Mouse (Mus musculus): Measurements from ENCODE around the gene Zfp568.
"Not testable (repeated sequence)": the region's sequence is repeated elsewhere in the genome, so short reads cannot be mapped to it uniquely, and the experiment has no call there.

Gene Zfp568

DNA sequence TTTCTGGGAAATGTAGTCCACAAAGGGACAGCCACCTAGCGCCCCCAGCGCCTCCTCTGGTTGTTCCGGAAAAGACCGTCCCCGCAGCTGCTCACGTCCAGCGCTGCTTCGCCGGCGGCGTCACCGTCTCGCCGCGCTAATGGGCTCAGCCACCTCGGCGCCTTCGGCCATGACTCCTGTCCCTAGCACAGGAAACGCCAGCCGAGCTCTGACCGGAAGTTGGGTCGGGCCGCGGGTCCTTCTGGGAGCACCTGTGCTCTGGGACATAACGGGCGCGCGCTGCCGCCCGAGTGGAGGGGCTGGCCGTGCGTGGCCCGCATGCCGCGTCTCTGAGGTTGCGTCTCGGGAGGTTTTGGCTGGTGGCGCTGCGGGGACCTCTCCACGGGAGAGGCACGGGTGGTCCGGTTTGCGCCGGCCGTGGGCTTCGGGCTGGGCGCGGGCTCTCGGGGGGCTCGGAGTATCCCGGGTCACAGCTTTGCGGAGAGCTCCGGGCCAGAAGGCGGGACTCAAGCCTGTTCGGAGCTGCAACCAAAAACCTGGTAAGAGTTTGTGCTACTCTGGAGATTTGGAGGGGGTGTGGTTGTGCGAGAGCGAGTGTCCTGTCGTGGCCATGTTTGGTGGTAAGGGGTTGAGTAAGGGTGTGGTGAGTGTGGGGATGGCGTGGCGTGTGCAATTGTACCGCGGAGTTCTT, at the start of gene Zfp568:
Gene Zfp568 (plus strand): TSS at position 266 of the 691 bp plus-strand sequence.
- peak; percentile 89 for DNase-seq

DNA sequence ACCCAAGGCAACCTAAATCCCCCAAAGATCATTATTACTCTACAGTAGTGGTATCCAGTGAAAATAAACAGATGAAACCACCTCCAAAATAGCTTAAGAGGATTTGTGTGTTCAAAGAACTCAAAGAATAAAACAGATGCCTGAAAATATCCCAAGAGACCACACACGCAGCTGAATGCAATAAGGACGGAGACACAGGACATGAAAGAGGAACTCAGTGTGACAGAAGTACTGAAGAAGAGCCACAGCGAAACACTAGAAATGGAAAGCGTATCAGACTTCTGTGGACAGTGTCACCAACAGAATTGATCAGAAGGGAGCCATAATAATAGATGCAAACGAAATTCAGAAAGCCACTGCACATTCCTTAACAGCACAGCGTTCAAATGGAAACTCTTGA, 44.9 kb upstream of the Zfp568 start:
- no peak for DNase-seq

DNA sequence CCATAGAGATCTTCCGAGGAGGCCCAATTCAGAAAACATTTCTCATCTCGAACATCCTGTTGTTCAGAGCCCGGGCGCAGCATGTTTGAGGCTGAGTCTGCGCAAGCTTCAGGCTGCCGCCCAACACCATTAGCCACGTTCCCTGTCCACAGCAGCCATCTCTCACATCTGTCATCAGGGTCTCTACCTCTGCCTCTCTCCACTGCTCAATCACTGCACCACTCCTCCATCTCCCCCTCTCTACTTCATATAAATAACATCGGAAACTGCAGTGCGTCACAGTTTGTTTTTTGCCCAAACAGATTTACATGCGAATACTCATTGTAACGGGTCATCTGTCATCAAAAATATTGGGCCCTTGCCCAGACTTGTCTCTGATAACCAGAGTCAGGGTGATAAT, 42.7 kb upstream of the Zfp568 start:
- no peak for DNase-seq

DNA sequence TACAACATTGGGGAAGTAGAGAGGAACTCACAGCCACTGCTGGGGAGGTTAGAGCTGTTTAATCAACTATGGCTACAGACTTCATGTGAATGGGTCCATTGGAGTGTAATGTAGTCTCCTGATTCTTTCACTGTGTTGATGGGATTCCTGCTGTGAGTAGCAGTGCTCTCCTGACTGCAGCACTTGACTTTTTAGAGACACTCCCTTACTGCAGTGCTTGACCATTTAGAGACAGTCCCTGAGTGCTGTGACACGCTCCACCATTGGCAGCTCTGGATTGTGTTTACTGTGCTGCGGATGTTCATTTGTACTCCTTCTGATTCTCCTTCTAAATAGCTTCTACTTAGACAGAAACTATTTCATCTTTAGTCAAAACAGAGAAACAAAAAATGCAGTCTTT, 41.0 kb upstream of the Zfp568 start:
- no peak for DNase-seq

DNA sequence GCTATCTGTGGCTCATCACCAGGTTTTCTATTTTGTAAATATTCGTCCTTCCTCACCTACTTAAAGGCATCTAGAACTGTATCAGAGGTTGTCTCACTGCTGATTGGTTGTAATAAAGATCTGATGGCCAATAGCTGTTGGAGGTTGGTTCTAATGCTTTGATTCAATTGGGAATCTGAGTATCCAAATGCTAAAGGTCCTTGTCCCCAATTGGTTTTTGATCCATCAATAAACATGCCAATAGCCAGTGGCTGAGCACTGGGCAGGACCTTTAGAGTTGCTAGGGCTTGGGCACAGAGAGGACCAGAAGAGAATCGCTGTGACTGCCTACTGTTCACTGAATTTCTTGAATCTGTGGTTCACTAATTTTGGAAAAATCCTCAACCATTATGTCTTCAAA, 40.0 kb upstream of the Zfp568 start:
- no peak for DNase-seq

DNA sequence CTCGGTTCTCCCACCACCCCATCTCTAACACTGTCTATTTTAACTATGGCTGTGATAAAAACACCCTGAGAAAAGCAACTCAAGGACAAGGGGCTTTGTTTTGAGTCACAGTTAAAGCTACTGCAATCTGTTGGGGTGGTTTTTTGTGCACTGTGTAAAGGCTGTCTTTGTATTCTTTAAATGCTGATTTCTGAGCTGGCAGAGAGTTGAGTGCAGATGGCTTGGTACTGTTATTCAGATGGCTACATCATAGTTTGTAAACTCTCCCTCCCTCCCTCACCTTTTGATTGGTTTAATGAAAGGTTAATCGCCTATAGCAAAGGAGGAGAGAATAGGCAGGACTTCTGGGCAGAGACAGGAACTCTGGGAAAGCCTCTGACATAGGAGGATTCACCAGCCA, 39.6 kb upstream of the Zfp568 start:
- no peak for DNase-seq

DNA sequence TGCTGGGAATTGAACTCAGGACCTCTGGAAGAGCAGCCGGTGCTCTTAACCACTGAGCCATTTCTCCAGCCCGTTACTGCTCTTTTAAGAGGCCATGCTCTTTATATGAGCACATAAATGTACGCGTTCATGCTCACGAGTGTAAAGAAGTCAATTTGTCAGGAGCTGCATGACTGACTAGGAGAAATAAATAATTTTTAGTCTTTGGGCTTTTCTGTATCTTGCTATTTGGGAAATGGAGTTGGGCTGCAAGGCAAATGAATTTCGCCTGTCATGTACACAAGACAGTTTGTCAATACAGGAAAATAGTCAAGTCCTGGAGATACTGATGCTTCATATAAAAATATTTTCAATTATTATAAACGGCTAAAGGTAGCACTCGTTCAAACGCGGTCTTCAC, 30.7 kb upstream of the Zfp568 start:
- no peak for DNase-seq

DNA sequence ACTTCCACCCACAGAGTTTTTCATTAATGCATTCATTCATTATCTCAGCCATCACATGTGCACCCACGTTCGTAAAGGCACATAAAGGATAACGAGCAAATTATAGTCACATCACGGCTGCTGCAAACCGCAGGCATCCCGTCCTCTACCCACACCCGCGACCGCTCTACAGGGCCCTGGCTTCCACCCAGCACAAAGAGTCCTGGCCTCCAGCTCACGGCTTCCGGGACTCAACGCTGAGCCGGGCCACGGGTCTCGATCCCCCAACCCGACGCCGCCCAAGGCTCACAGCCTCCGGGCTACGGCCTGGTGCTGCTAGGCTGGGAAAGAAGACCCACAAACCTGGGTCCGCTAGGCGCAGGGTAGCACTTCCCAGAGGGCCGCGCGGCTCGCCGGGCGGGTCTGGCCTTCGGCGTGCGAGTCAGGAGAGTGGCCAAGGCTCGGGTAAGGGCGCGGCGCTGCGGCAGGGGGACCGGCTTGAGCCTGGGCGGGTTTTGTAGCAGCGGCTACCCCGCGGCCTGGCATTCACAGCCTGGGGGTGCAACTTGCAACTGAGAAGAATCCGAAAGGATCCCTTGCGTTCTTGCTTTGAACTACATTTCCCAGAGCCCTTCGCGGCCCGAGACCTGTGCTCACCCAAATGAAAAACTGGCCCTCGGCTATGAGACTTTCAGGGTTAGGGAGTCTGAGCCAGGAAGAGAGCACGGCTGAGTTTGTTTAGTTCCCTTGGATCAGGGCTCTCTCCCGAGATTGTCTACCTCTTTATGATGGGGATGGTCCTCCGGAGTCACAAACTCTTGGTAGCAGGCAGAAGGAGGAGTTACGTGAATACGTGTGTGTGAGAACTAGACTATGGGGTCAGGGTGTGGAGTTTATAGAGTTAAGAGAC, 30.0 kb upstream of the Zfp568 start, which contains the start of gene Zfp74:
Gene Zfp74 (minus strand): TSS at position 577 of the 889 bp plus-strand sequence.
- DNase-seq = peak; percentile 69

DNA sequence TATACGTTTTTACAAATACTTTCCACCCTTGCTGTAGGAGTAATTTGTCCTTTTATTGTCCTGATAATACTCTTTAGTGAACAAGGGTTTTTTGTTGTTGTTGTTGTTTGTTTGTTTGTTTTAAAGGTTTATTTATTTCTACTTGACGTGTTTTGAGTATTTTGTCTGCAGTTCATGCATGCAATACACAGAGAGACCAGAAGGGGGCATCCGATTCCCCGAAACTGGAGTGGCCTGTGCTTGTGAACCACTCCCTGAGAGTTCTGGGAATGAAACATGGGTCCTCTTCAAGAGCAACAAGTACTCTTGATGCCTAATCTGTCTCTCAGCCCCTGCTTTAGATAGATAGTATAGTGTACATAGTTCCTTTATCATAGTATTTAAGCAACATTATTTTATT, 29.0 kb upstream of the Zfp568 start:
- DNase-seq = peak; percentile 23

DNA sequence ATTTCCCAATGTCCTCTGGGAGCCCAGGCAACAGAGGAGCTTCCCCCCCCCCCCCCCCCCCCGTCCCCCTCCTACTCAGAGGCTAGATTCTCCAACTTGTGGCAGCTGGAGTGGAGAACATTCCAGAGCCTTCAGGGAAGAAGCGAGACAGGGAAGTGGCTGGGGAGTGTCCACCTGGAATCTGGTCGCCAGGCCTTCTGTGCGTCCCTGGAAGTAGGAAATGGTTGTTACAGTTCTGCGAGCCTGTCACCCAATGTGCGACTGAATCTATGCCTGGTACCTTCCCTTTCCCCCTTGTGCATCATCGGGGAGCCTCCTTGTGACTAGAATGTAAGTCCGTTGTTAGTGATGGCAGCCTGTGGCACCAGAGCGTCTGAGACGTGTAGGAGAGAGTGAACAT, 27.5 kb upstream of the Zfp568 start:
- DNase-seq = peak; percentile 26

DNA sequence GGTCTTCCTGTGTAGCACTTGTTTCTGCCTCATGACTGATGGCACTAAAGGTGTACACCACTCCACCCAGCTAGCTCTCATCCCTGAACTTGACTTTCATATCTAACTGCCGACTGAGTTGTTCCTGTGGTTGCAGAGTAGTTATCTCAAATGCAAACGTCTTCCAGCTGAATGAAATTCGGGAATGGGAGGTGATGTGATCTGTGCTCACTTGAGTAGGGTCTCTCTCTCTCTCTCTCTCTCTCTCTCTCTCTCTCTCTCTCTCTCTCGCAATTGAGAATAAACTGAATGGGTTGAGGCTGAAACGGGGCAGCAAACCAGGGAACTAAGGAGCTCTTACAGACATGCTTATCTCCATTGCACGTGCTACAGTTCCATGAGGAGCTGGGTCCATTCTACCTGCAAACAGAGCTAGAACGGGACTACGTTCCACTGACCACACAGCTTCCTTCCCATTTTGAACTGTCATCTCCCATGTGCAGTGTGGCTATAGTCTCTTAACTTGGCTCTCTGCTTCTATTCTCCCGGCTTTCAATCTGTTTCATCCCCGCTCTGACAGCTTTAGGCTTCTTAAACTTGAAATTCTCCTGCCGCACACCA, 25.5 kb upstream of the Zfp568 start:
- DNase-seq = no peak

DNA sequence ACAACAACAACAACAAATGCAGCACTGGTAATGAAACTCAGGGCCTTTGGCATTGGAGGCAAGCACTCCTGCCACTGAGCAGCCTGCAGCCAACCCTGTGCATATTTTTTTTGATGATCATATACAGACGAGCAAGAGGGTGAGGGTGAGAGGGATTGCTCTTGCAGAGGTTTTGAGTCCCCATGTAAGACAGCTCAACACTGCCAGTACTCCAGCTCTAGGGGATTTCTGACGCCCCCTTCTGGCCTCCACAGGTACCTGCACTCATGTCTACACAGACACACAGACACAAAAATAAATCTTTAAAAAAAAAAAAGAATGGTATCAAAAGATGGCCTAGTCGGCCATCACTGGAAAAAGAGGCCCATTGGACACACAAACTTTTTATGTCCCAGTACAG, 24.8 kb upstream of the Zfp568 start:
- no peak for DNase-seq

DNA sequence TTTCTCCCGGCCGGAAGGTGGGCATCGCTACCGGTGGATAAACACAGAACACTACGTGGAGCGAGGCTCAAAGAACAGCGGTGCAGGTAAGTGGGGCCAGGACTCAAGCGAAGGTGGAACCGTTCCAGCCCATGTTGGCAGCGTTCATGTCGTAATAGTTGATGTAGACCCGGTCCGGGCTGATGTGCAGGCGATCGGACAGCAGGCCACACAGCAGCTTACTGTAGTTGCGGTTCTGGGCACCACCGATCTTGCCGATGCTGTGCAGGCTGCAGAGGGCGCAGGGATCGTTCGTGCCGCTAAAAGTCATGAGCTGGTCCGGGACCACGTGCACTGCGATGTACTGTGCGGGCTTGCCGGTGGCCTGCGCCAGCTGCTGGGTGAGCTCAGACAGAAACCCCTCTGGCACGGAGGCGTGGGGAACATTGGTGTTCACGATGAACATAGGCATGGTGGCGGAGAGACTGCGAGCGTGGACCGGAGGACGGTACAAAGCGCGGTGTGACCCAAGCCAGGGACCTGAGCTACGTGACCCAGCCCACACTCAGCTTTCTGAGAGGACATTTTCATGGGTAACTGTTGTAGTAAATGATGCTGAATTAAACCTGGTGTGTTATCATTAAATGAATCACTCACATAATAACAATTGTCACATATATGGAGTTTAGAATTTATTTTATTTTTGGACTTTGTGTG, 18.5 kb upstream of the Zfp568 start:
- DNase-seq = not testable (repeated sequence)

DNA sequence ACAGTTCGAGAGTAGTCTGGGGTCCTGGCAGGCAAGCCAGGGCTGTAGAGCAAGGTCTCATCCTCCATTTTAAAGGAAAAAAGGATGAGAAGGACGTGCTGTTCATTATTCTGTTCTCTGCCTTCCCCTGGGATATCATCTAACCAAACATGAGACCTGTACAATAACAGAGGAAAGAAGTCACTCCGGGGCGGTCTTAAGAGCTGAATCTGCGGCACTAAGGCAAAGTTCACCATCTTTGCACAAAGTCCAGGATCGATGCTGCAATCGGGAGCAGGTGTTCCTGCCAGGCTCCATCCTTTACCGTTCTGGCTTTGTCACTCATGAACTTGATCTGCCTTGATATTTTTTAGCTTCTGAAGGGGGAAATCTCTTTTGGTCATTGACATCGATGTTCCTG, 13.1 kb upstream of the Zfp568 start:
- DNase-seq = no peak

DNA sequence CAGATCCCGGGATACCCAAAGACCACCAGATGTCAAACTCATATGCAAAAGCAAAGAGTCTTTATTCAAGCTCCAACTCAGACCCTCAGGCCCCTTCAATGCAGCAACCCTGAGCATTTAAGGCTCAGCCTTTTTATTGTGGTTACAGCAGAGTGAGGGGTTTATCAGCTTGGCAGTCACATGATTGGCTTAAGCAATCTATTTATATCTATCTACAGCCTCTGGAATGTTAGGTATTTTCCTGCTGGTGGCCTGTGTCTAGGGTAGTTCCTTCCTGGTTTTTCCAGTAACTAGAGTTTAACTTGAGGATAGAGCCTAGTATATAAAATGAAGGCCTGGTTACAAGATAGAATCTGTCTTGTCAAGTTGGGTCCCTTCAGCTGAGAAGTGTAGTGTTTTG, 3.0 kb upstream of the Zfp568 start:
- no peak for DNase-seq

DNA sequence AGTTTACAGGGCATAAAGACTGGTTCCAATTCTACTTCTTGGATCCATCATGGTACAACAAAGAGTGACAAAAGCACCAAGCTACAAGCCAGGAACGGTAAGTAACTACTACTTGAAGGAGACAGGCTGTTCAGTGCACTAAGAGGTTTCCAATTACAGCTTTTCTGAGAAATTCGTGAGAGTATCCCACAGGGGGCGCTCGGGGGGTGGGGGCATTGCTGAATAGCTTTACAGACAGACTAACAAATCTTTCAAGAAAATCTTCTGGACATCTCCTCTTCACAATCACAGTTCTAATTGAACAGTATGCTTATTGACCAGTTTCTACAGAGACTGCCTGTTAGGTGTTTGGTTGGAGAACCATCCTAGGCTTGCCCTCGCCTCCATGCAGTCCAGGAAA, 2.3 kb upstream of the Zfp568 start:
- no peak for DNase-seq

DNA sequence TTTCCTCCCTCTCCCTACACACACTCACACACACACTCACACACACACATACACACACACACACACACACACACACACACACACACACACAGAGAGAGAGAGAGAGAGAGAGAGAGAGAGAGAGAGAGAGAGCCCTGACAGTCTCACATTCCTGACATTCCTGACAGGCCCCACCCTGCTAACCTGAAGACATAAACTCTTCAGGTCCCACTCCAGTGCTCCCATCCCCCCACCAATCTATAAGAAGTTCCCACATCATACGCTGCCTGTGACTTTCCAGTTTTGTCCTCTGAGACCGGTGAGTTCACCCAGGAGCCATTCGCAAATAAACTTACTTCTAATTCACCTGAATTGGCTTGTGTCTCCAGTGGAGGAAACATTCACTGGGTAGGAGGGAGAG, 1.9 kb upstream of the Zfp568 start:
- no peak for DNase-seq

DNA sequence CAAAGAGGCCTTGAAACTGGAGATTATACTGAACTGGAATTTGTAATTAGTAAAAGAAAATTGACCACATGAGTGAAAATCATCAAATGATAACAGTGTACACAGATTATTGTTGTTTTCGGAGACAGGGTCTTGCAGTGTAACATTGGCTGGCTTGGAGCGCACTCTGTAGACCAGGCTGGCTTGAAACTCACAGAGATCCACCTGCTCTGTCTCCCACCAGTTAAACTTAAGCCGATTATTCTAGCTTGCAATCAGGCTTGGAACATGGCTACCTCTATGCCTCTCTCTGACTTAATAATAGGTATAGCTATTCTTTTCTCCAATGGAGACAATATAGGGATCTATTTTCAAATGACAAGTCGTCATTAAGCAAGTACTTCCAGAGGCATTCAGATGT, 1.4 kb upstream of the Zfp568 start:
- no peak for DNase-seq

DNA sequence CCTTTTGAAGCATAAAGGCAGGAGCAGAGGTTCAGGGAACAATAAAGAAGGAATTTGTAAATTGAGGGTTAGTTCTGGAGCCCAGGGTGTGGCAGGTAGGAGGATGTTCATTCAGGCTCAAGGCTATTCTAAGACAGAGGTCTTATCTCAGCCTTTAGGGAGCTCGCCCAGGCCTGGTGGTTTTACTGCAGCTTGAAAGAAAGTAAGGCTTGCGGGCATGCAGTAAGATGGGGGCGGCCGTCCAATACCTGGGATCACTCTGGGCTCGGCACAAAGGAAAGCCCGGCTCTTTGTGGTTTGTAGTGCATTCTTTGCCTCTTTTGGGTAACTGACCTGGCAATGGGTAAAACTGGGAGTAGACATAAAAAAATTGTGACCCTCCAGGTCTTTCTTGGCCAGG, 824 bp upstream of the Zfp568 start:
- DNase-seq = peak; percentile 16

DNA sequence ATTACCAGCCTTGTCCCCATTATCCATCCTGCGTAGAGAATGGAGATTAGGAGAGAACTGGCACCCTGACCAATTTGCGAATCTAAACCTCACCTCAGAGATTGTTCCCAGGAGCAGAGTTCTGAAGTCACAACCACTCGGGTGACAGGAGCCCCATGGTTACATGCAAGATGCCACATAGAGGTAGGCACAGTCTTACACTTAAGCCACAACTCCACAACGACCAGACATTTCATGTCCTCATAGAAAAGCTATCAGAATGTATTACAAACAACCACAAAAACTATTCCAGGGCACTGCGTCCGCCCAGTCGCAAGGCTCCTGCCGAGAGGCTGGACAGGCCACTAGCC, 440 bp upstream of the Zfp568 start:
- no peak for DNase-seq

DNA sequence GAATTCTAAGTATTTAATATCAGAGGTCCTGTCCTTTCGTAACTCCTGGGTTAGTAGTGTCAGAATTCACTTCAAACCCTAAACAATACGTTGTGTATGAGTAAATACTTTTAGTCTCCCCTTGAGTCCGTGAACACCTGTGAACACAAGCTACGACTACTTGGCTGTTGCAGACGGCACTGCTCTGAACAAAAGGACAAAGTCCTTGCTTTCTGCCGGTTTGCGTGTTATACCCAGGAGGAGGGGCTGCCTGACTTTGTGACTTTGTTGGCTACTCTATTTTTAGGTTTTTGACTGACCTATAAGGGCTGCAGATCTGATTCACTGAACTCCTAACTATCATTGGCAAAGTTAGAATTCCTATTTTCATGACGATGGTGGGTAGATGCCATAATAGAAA, 2.3 kb downstream of the Zfp568 start:
- no peak for DNase-seq

DNA sequence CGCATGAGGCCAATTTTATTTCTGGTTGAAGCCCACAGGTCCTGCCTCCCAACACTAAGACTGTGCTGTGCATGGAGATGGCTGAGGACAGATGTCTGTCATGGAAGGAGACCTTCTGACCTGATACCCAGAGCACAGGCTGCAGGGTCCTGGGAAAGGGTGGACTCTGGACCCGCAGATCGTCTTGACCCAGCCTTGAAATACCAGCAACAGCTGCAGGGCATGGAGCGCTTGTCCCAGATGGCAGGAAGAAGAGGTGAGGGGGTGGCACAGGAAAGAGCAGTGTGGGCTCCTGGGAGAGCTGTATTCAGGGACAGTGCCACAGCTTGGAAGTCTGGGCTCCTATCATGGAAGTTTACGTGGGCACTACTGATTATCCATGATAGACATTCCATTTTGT, 3.8 kb downstream of the Zfp568 start:
- no peak for DNase-seq

DNA sequence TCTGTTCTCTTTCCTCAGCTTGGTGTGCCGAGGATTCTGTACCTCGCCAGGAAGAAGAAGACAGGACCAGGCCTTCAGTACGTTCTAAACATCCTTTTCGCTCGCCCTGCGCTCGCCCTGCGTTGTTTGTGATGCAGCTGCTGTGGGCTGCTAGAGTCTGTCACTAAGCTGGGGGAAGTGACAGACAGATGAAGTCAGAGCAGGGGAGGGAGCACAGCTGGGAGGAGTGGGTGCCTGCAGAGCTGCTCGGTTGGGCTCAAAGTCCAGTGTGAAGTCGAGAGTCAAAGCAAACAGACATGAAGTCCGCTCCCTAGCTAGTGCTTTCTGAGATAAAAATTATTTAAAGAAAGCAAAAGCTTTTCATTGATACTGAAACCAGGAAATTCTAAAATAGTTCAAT, 5.3 kb downstream of the Zfp568 start:
- no peak for DNase-seq

DNA sequence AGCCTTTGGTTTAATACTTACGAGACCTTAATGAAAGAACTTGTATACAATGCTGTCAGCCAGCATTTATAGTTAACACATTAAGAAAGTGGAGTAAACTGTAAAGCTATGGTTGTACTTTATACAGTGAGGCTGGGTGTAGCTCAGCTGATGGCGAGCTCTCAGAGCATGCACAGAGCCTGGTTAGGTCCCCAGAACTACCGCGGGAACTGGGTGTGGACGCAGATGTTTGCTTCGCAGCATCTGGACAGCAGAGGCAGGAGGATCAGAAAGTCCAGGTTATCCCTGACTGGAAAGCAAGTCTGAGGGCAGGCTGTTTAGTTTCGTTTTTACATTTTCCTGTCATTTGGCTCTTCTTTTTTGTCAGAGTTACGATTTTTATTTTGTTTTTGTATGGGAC, 8.9 kb downstream of the Zfp568 start:
- no peak for DNase-seq
